Mouse (Mus musculus) inflammation-experienced regulatory T-cells, adult 16 weeks (primary cell): Measurements from ENCODE around the gene Paip2b. TPM values are rescaled to one million over a fixed set of nuclear protein-coding genes. Genes with fewer than 3 reads are reported as not detected.

ENCODE experiments used
- polyA plus RNA-seq: library from polyadenylated mRNA; unstranded; fragments of 100-300 nt; shearing (Covaris generic); gene quantifications from one replicate; pipeline ENCODE4 v1.2.1, GENCODE M21; 2017

Paip2b gene
- 42.8 TPM for polyA plus RNA-seq

DNA sequence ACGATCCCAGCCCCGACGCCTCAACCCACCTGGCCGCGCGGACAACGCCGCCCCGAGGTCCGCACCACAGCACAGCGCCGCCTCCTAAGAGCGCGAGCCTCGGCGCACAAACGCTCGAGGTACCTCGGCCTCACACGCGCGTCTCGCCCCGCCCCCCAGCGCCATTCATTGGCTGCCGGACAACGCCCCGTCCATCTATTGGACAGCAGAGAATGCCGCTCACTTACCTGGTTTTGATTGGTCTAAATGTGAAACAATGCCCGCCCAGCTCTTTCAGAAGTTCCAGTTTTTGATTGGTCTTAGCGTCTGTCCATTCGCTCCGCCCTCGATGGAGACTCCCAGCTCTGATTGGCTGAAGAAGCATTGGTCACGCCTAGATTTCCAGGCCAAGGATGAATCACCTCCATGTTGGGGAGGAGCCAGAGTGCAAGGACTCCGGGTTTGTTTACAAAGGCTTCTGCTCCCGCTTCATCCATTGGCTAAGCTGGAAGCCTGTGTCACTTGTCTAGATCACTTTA is at the start of gene Paip2b:
Gene Paip2b, minus strand, starts transcription at position 136 of the 518 bp plus-strand sequence.

GRCm38 (mm10) chr6:83866954-83867597 is 35.5 kb upstream of the Paip2b start, which contains the start of gene Zfp638:
TSS of gene Zfp638 (plus strand) at chr6:83867109.

GRCm38 (mm10) chr6:83794760-83795296 is 36.7 kb downstream of the Paip2b start, which contains the start of gene Nagk:
TSS of gene Nagk (plus strand) at chr6:83794982.

DNA sequence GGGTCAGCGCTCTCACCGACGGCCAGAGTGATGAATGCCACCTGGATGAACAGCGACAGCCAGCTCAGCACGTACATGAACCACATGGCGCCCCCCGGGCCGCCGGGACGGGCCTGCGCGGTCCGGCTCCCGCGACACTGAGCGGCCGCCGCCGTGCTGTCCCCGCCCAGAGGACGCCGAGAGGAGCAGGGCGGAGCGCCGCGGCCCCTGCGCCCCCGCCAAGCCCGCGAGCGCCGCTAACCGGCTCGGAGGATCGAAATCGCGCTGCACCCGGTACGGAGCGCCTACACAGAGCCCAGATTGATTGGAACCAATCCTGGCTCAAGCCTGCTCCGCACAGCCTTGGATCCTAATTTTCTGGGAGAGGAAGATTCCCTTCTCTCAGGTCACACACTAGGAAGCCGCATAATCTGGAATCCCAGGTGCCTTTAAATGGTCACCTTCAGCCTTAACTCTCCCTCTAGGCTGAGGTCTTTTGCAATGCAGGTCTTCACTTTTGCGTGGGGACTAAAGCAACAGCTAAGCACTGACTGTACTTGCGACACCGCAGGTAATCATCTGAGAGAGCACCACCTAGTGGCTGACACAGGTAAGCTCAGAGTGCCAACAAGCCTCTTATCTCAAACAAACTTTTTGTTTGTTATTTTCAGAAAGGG is 55.8 kb downstream of the Paip2b start, which contains the start of gene Tex261:
Gene Tex261, minus strand, starts transcription at position 176 of the 656 bp plus-strand sequence.

GRCm38 (mm10) chr6:83762344-83762743 is 69.2 kb downstream of the Paip2b start, which contains the start of gene Ankrd53:
TSS of gene Ankrd53 (plus strand) at chr6:83762644.

Other genes starting within 250 kb of the Paip2b start
- gene Clec4f, start 175.6 kb downstream of the Paip2b start, polyA plus RNA-seq: not detected
- gene Cd207, start 153.9 kb downstream of the Paip2b start, polyA plus RNA-seq: not detected
- 0.39 TPM for gene Vax2, start 120.5 kb downstream of the Paip2b start, polyA plus RNA-seq
- not detected for gene Atp6v1b1, start 88.8 kb downstream of the Paip2b start, polyA plus RNA-seq
- gene Ankrd53, start 69.1 kb downstream of the Paip2b start, polyA plus RNA-seq: not detected
- 110 TPM for gene Tex261, start 55.9 kb downstream of the Paip2b start, polyA plus RNA-seq
- 35.5 TPM for gene Nagk, start 36.8 kb downstream of the Paip2b start, polyA plus RNA-seq
- gene Zfp638, start 35.4 kb upstream of the Paip2b start, polyA plus RNA-seq: 183 TPM
- 0.18 TPM for gene Dysf, start 176.8 kb upstream of the Paip2b start, polyA plus RNA-seq